Mouse (Mus musculus) lung, postnatal 0 days (tissue): ENCODE data around the gene Mrps34.

Experiments used
- CTCF ChIP-seq: IDR thresholded peaks from 2 replicates; pipeline ENCODE4 v1.5.1; 2016; ENCODE audit warnings: antibody characterized with exemption, mild to moderate bottlenecking
- EP300 ChIP-seq: IDR thresholded peaks from 2 replicates; pipeline ENCODE4 v1.6.1; 2016; ENCODE audit warnings: antibody characterized with exemption, mild to moderate bottlenecking, control low read depth

GRCm38 (mm10) chr17:24874989-24875388, 19.9 kb upstream of the Mrps34 start:
- TF ChIP-seq CTCF (no peak), EP300 (no peak)
